28 mouse cellular contexts compared by ENCODE assay signal in genomic region chr8:113981339-113981738, GRCm38 (mm10).
"Had no signal": no experiment of that assay in that cellular context is flagged by ENCODE, and none has a peak within 500 bp of the region (broad histone marks: within the 10 kb centered on the region; RNA-seq: fewer than 3 reads in every experiment).

No protein-coding gene starts in this region.

- ATAC-seq: hindbrain, embryonic 16.5 days; inflammation-experienced regulatory T-cells, adult 6 months; intestine, embryonic 15.5 days; intestine, postnatal 0 days had no signal

- DNase-seq: gastrocnemius, adult 2 months; gastrocnemius, postnatal 10 days; gastrocnemius, postnatal 25 days; heart, adult 2 months; heart, postnatal 4 days; kidney, adult 18-20 months; kidney, adult 8-10 months; kidney, postnatal 10 days; kidney, postnatal 25 days; kidney, postnatal 4 days; layer of hippocampus, adult 9-11 months; layer of hippocampus, postnatal 36 days; left cerebral cortex, postnatal 4 days; liver; liver, embryonic 13.5 days had no signal

- H3K9ac ChIP-seq: heart, embryonic 13.5 days; heart, embryonic 15.5 days; hindbrain, embryonic 12.5 days; hindbrain, embryonic 14.5 days; intestine, embryonic 15.5 days; limb, embryonic 13.5 days; liver, embryonic 13.5 days; liver, embryonic 15.5 days had no signal

- H3K4me3 ChIP-seq: gastrocnemius, adult 2 months; heart, adult 2 months; heart, embryonic 13.5 days; heart, embryonic 15.5 days; hindbrain, embryonic 10.5 days; hindbrain, embryonic 12.5 days; intestine, embryonic 15.5 days; limb, embryonic 13.5 days; liver, embryonic 13.5 days; liver, embryonic 15.5 days had no signal

- H3K9me3 ChIP-seq: heart, embryonic 15.5 days; hindbrain, embryonic 10.5 days; hindbrain, embryonic 12.5 days; intestine, embryonic 15.5 days; liver, embryonic 15.5 days had no signal

- H3K27ac ChIP-seq: gastrocnemius, adult 2 months; heart, adult 2 months; heart, embryonic 13.5 days; heart, embryonic 15.5 days; hindbrain, embryonic 10.5 days; hindbrain, embryonic 12.5 days; hindbrain, embryonic 14.5 days; intestine, embryonic 15.5 days; limb, embryonic 13.5 days; liver, embryonic 13.5 days; liver, embryonic 15.5 days had no signal

- H3K27me3 ChIP-seq: intestine, embryonic 15.5 days had no signal

- H3K4me1 ChIP-seq: heart, embryonic 13.5 days; liver, embryonic 13.5 days; liver, embryonic 15.5 days had no signal

- H3K36me3 ChIP-seq: heart, embryonic 13.5 days; heart, embryonic 15.5 days; hindbrain, embryonic 10.5 days; hindbrain, embryonic 12.5 days; intestine, embryonic 15.5 days; limb, embryonic 13.5 days; liver, embryonic 13.5 days; liver, embryonic 15.5 days had no signal

- H3K4me2 ChIP-seq: heart, embryonic 11.5 days; heart, embryonic 13.5 days; heart, embryonic 15.5 days; hindbrain, embryonic 12.5 days; hindbrain, embryonic 14.5 days; intestine, embryonic 15.5 days; limb, embryonic 13.5 days; liver, embryonic 11.5 days; liver, embryonic 13.5 days; liver, embryonic 15.5 days had no signal
